Mouse (Mus musculus): ENCODE data around the gene Sox2.

Sox2 gene

DNA sequence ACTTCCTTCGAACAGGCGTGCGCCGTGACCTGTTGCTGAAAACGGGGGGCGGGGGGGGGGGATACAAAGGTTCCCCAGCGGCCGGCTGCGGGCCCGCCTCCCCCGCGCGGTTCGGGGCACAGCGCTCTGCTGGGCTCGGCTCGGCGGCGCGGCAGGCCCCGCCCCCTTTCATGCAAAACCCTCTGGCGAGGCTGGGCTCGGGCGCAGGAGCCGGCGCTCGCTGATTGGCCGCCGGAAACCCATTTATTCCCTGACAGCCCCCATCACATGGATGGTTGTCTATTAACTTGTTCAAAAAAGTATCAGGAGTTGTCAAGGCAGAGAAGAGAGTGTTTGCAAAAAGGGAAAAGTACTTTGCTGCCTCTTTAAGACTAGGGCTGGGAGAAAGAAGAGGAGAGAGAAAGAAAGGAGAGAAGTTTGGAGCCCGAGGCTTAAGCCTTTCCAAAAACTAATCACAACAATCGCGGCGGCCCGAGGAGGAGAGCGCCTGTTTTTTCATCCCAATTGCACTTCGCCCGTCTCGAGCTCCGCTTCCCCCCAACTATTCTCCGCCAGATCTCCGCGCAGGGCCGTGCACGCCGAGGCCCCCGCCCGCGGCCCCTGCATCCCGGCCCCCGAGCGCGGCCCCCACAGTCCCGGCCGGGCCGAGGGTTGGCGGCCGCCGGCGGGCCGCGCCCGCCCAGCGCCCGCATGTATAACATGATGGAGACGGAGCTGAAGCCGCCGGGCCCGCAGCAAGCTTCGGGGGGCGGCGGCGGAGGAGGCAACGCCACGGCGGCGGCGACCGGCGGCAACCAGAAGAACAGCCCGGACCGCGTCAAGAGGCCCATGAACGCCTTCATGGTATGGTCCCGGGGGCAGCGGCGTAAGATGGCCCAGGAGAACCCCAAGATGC, at the start of gene Sox2:
TSS of gene Sox2 (plus strand) at position 680 of the 895 bp plus-strand sequence.
- DNase-seq: peak; percentile 64

- DNase-seq: no peak
Observed at GRCm38 (mm10) chr3:34601116-34601515, 49.1 kb upstream of the Sox2 start.

- DNase-seq: no peak
Observed at GRCm38 (mm10) chr3:34614107-34614506, 36.1 kb upstream of the Sox2 start.

DNA sequence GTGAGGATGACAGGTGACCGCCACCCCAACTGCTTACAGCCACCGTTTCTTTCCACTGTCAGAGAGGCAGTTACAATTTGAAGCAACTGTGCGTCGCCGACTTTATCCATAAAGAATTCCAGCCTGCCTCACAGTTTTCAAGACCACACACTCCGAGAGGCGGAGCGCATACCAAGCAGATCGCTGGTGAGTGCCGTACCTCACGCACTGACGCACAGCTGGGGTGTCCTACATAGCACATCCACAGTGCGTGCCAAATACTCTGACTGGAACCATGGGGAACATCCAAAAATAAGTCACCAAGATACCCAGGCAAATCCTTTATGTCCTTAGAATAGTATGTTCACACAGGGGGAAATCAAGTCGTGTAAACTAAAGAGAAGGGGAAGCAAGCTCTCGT, 34.7 kb upstream of the Sox2 start:
- no peak for DNase-seq

- no peak for DNase-seq
Observed at GRCm38 (mm10) chr3:34618934-34619333, 31.3 kb upstream of the Sox2 start.

DNA sequence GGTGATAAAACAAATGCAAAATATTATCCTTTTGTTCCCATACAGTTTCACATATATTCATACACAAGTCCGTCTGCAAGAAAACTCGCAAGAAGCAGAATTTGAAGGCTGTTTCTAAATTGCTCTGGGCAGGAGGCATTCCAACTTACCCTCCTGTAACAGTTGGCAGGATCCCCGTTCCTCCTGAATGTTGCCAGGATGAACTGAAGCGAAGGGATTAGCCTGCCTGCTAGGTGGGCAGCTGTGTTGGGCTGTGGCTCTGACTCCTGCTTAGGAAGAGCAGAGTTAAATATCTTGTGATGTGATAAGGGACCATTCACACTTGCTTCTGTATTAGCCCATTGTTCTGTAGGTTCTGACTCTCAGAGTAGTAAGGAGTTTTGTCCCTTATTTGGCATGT, 30.1 kb upstream of the Sox2 start:
- DNase-seq: no peak

GRCm38 (mm10) chr3:34624721-34625270, 25.4 kb upstream of the Sox2 start:
- DNase-seq: no peak

GRCm38 (mm10) chr3:34626521-34626920, 23.7 kb upstream of the Sox2 start:
- DNase-seq: no peak

DNA sequence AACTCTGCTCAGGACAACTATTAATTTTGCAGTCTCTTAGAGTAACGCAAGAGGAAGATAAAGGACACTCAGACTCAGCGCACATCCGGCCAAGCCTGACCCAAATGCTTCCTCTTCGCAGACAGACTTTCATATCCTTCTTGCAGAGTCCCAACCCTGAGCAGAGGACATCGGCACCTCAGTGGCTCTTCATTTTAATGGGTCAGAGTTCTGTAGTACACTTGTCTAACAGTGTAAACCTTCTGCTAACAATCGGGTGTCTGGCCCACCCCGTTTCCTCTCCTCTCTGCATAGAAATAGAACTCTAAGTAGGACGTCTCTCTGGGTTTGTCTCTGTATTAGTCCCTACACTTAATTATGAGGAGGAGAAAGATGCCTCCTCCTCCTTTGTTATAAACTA, 20.2 kb upstream of the Sox2 start:
- DNase-seq: no peak

DNA sequence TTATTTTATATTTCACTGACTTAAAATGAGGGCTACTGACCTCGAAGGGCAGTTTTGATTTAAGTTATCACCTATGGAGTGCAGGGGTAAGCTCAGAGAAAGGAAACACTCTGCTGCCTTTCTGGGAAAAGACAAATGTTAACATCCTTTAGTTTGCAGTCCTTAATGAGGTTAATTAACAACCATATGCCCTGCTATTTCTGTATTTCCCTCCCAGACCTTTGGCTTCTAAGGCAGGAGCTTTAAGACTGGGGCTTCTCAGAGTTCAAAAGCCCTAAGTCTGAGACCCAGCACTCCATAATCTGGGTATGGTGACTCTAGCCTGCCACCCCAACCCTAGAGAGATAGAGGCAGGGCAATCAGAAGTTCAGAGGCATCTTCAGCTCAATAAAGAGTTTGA, 19.5 kb upstream of the Sox2 start:
- no peak for DNase-seq

DNA sequence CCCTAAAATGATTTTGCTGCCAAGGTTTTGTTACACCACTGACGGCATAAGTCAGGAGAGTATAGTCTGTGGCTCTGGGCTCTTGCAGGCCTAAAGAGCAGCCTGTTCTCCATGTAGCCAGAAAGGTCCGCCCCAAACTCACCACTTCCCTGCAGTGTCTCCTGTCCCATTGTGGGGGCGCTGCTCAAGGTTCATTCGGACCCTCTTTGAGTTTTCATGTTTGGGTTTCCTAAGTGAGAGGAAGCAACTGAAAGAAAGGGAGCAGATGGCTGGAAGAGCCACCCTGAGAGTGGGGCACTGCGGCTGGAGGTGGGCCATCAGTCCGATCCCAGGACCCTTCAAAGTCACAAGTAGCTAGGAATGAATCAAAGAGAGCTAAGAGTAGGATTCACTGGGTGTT, 13.2 kb upstream of the Sox2 start:
- no peak for DNase-seq

DNA sequence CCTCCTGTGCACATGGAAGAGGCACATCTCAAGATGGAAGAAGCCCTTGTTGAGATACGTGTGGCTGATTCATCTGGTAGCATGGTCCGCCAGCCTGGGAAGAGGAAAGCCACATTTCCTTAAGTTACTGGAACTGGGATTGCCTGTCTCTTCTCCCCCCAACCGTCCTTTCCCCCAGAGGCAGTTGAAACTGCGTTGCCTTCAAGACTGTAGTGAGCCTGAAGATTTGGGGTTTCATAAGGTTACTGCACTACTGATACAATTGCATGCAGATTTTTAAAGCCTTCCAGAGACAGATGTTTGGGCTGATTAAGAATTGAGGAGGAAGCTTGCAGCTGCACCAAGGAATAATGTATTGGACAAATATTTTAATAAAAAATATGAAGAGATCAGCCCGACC, 12.7 kb upstream of the Sox2 start:
- no peak for DNase-seq

DNA sequence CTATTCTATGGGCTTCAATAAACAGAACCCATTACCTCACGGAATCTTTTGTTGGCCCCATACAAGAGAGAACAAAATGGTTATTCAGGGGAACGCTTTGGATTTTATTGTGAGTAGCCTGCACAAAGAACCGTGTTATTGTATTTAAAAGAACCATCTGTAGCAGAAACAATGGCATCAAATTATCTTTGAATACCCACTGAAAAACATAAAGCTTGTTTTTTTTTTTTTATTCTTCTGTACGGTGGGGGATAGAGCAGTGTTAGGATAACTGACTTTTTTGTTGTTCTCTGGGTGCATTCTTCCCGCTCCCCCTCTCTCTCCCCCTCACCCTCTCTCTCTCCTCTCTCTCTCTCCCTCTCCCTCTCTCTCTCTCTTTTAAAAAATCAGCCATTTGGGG, 12.3 kb upstream of the Sox2 start:
- no peak for DNase-seq

GRCm38 (mm10) chr3:34638344-34638743, 11.9 kb upstream of the Sox2 start:
- no peak for DNase-seq

DNA sequence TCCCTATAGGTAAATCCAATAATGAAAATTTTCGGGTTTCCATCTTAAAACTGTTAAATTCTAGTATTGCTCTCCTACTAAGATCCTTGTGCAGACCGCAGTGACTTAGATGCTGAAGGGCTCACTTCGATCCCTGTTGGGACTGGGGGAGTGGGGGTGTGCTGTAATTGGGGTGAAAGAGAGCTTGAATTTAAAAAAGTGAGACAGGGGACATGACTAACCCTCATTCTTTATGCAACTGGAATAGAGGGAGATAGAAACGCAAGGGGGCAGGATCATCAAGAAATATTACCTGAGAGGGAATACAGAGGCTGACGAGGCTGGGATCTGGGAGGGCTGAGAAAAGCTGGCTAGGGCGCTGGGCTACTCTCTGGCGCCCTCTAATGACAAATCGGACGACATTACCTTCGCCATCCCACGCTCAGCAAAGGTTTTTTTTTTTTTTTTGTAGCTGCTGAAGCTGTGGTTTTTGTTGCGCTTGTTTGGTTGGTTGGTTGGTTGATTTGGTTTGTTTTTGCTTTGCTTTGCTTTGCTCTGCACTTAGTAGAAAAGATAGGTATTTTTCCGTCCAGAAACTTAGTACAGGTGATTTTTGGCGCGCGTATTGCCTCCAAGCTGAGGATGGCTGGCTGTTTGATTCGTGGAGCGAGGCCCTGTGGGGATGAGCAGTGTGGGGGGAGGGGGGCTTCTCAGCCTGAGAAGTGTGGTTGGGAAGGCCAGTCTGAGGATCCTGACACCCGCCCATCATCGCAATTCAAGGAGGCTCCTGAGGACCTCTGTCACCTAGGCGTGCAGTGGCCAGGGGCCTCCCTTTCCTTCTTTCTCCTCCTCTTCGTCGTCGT, 11.0 kb upstream of the Sox2 start:
- no peak for DNase-seq

DNA sequence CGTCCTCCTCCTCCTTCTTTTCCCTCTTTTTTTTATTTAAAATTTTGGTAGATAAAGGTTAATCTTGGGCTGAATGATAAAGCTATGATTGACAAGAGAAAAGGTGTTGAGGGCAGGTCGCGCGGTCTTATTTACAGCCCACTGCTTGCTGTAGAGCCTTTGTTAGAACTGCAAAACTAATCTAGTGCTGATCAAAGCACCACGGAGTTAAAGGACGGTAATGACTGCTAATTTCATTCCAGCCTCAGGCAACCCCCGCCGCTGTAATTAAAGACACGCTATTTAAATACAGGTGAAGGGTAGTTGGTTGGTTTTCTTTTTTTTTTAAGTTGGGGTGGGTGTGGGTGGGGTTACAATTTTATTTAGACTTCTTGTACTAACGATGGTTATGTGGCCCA, 10.3 kb upstream of the Sox2 start:
- DNase-seq: no peak

DNA sequence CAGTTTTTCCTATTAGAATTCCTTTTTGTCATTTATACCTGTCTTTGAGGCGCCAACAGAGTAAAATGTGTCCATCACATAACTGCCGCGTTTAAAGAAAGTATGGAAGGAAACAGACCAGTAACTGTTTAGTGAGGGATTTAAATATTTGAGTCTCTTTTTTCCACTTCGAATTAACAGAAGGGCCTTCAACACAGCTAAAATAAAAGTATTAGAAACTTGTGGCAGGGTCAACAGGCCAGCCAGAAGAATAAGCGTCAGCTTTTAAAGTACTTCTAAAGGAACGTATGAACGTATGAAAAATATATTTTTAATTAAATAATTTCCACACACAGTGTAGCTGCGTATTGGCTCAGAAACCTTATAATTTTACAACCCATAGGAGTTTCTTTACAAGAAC, 9.9 kb upstream of the Sox2 start:
- no peak for DNase-seq

- DNase-seq: no peak
Observed at GRCm38 (mm10) chr3:34640690-34641600, 9.3 kb upstream of the Sox2 start.

GRCm38 (mm10) chr3:34641756-34642497, 8.3 kb upstream of the Sox2 start:
- DNase-seq: no peak

DNA sequence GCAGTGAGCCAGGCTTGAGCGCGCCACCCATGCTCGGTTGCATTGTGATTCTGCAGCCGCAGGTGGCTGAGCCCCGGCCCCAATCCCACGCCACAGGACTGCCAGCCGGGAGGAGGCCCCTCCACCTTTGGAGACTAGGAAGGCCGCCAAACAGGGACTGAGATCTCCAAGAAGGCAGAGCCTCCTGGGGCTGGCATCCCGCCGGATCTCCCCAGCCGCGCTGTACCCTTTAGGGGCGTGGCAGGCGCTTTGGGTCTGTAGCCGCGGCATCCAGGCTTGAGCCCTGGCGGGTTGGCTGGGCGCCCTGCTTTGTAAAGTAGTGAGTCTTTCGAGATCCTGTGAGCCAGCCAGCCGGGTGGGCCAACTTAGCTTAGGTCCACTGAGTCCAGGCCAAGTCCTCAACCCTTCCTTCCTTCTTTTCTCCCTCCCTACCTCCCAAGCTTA, 7.7 kb upstream of the Sox2 start:
- DNase-seq: no peak

DNA sequence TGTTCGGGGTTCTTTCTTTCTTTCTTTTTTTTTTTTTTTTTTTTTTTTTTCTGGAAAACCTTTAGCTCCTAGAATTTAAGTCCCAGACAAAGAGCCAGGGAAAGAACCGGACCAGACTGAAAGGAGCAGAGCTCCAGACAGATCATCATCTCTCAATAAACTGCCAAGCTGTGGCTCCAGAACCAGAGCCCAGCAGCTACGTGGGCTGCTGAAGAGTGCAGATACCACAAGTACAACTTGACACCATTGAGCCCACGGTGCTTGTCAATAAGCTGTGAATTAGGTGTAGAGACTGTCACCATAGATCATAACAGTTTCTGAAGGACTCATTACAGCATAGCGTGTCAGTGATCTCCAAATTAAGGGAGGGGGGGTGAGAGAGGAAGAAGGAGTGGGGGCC, 7.1 kb upstream of the Sox2 start:
- no peak for DNase-seq
